Mouse (Mus musculus) cerebellum, adult 2 months (tissue): ENCODE data around the gene Ube2s.

Experiments used
- CTCF ChIP-seq: fragments of 200-500 bp; IDR thresholded peaks from 2 replicates; pipeline ENCODE4 v1.5.1; 2011; ENCODE audit warnings: low read depth, mild to moderate bottlenecking, control low read depth, low read length, moderate library complexity, borderline replicate concordance; ENCODE audit not compliant: insufficient read depth
- POLR2A ChIP-seq: fragments of 200-500 bp; IDR thresholded peaks from 2 replicates; pipeline ENCODE4 v1.6.1; 2011; ENCODE audit warnings: low read length, control low read depth, borderline replicate concordance; ENCODE audit not compliant: insufficient read depth

- TF ChIP-seq CTCF (no peak), POLR2A (no peak)
Observed at GRCm38 (mm10) chr7:4748321-4748720, 64.1 kb downstream of the Ube2s start.
